Mouse (Mus musculus): ENCODE measurements at regions not wholly inside any gene's neighbourhood (a gene's known extent, or its start where the extent isn't known, plus 50 kb on each side); places are given as distances from the start of the nearest gene placed in this dataset.
"Not testable (repeated sequence)": the region's sequence is repeated elsewhere in the genome, so short reads cannot be mapped to it uniquely, and the experiment has no call there.

GRCm38 (mm10) chr8:19976461-19976860, 73.3 kb downstream of the Gm31371 start:
- not testable (repeated sequence) for DNase-seq

GRCm38 (mm10) chr8:19979536-19980345, 76.5 kb downstream of the Gm31371 start:
- DNase-seq = peak; percentile 74

DNA sequence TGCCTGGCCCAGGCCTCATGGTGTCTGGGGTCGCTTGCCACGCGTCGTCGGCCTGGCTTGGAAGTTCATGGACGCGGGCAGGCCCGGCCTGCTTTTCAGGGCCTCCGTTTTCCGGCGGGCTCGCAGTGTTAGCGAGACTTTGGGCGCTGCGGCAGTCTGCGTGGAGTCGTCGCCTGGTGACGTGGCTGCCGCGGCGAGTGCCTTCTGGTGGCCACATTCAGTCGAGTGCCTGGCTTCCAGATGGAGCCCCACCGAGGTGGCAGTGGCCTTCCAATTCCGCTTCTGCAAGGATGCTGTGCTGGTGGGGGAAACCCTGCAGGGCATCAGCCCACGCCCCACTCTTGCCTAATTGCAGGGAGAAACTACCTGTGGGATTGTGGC, 77.1 kb downstream of the Gm31371 start:
- peak; percentile 8 for DNase-seq

GRCm38 (mm10) chr8:20008106-20008505, 104.9 kb downstream of the Gm31371 start:
- DNase-seq = not testable (repeated sequence)

DNA sequence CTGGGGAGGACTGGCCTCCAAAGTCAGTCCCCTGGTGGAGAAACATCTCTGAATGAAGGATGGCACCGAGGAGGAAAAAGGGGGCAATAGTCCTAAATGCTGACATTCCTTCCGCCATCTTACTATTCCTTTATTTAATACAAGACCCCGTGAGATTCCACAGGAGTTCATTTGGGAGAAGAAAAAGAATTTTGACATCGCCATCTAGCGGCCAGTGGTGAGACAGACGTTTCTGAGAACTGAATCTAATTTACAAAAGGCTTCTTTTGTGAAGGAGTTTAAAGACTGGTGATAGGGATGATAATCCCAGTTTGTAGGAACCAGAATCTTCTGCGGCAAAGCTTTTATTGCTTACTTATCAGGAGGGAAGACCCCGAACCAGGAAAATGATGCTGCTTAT, 107.8 kb downstream of the Gm31371 start:
- not testable (repeated sequence) for DNase-seq

DNA sequence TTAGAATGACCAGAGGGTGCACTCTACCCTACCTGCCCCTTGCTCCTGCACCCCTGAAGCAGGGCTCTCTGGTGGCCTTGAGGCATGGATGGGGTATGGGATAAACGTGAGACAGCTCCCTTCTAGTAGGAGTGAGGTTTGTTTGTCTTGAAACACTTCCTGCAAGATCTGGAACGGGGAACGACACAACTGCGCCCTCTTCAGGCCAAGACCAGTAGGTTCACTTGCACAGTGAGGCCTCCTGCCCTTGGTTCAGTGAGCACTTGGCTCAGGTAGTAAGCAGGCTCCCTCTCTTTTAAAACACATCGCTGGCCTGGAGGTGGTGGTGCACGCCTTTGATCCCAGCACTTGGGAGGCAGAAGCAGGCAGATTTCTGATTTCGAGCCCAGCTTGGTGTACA, 110.1 kb downstream of the Gm31371 start:
- DNase-seq = peak; percentile 53

GRCm38 (mm10) chr8:20014451-20015130, 111.4 kb downstream of the Gm31371 start:
- DNase-seq = not testable (repeated sequence)

GRCm38 (mm10) chr8:20015411-20016081, 112.4 kb downstream of the Gm31371 start:
- DNase-seq = peak; percentile 39

- peak; percentile 51 for DNase-seq
Measured at GRCm38 (mm10) chr8:20016082-20016840, 113.1 kb downstream of the Gm31371 start.

- DNase-seq = not testable (repeated sequence)
Measured at GRCm38 (mm10) chr8:20025521-20025920, 122.3 kb downstream of the Gm31371 start.

DNA sequence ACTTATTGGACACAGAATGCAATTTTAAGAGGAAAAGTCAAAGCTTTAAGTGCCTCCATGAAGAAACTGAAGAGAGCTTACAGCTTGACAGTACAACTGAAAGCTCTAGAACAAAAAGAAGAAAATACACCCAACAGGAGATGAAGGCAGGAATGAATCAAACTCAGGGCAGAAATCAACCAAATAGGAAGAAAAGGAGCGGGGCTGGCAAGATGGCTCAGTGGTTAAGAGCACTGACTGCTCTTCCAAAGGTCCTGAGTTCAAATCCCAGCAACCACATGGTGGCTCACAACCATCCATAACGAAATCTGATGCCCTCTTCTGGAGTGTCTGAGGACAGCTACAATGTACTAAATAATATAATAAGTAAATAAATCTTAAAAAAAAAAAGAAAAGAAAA, 124.8 kb downstream of the Gm31371 start:
- DNase-seq = not testable (repeated sequence)

DNA sequence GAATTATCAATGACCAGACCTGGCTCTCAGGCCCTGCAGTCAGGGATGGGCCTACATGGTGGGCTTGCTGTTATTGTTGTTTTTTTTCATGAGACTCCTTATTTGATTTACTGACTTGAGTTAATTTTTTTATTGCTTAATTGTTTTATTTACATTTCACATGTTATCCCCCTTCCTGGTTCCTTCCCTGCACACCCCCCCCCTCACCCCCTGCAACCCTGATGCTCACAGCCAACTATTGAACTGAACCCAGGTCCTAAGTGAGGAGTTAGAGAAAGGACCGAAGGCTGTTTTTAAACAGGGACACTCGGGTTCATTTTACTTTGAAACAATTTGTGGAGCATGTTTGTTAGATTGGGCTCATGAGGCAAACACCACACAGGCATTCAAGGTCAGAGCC, 126.9 kb downstream of the Gm31371 start:
- DNase-seq = not testable (repeated sequence)

GRCm38 (mm10) chr8:20057626-20058025, 154.4 kb downstream of the Gm31371 start:
- peak; percentile 23 for DNase-seq

GRCm38 (mm10) chr8:20098121-20098520, 194.9 kb downstream of the Gm31371 start:
- DNase-seq = not testable (repeated sequence)

DNA sequence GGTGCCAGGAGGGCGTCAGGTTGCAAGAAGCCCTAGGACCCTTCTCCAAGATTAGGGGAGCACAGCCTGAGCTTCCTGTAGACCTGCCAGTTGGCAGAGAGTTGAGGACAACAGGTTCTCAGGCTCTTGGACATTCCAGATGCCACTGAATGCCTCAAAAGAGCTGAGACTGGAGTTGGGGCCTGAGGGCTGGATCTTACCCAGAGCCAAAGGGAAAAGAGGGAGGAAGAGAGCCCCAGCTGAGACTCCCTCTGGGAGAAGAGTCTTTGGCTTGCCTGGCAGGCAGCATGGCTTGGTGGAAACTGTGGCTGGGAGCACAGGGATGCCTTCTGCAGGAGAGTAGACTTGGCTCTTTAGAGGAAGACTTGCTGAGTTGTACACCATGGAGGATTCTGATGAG, 197.0 kb downstream of the Gm31371 start:
- not testable (repeated sequence) for DNase-seq

- not testable (repeated sequence) for DNase-seq
Measured at GRCm38 (mm10) chr8:20102374-20102773, 199.2 kb downstream of the Gm31371 start.

DNA sequence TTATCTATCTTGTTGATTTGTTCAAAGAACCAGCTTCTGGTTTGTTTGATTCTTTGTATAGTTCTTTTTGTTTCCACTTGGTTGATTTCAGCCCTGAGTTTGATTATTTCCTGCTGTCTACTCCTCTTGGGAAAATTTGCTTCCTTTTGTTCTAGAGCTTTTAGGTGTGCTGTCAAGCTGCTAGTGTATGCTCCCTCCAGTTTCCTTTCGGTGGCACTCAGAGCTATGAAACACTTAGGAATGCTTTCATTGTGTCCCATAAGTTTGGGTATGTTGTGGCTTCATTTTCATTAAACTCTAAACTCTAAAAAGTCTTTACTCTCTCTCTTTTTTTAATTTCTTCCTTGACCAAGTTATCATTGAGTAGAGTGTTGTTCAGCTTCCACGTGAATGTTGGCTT, 204.0 kb downstream of the Gm31371 start:
- not testable (repeated sequence) for DNase-seq

GRCm38 (mm10) chr8:20116785-20117184, 213.6 kb downstream of the Gm31371 start:
- DNase-seq = not testable (repeated sequence)

DNA sequence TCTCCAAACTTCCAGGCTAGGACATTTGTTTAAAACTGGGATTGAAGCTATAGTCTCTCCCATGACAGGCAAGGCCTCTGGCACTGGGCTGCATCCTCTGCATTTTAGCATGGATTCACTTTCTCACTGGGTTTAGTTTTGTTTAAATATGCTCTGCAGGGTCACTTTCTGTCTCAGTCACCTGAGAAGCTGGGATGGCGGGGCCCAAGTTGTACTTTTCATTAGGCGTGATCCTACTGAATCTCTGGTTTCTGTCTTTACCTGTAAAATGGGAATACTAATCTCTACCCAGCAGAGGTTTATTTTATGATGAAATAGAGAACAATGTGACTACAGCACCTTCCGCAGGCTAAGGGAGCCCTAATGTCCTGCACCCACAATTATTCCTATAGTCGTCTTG, 216.4 kb downstream of the Gm31371 start:
- not testable (repeated sequence) for DNase-seq

DNA sequence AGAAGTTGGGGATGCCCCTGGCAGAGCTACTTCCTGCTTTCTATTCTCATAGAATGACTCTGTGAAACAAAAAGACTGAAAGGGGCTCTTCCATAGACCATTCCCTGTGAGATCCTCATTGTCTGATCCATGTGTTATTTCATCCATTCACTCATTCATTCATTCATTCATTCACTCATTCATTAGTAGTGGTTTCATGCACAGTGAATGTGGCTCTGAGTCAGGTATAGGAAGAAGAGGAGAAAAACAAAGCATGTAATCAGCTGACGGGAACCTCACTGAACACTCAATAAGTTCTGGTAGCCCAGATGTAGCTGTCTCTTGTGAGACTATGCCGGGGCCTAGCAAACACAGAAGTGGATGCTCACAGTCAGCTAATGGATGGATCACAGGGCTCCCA, 217.0 kb downstream of the Gm31371 start:
- DNase-seq = not testable (repeated sequence)

- DNase-seq = not testable (repeated sequence)
Measured at GRCm38 (mm10) chr8:20121391-20121909, 218.3 kb downstream of the Gm31371 start.

Measured in lung, postnatal 36 days (tissue).